Mouse (Mus musculus) bone marrow macrophage, adult 2 months (primary cell): ENCODE measurements at regions not wholly inside any gene's neighbourhood (a gene's known extent, or its start where the extent isn't known, plus 50 kb on each side); places are given as distances from the start of the nearest gene placed in this dataset.

Source experiments
- CTCF ChIP-seq: IDR thresholded peaks from 2 replicates; pipeline ENCODE4 v1.5.1; 2012; ENCODE audit warnings: low read depth, mild to moderate bottlenecking, low read length, moderate library complexity
- POLR2A ChIP-seq: IDR thresholded peaks from 2 replicates; pipeline ENCODE4 v1.6.1; 2012; ENCODE audit warnings: mild to moderate bottlenecking, low read depth, low read length, borderline replicate concordance

- TF ChIP-seq POLR2A (no peak), CTCF (no peak)
Observed at GRCm38 (mm10) chr4:125908901-125909300, 115.4 kb upstream of the Csf3r start.
